Mouse (Mus musculus) kidney, postnatal 10 days (tissue): Measurements from ENCODE around the gene Tbx15.

Experiments used
- DNase-seq: peaks from one replicate; pipeline ENCODE4 v3.0.0; 2021; ENCODE audit warnings: mixed read lengths

The Tbx15 gene

DNA sequence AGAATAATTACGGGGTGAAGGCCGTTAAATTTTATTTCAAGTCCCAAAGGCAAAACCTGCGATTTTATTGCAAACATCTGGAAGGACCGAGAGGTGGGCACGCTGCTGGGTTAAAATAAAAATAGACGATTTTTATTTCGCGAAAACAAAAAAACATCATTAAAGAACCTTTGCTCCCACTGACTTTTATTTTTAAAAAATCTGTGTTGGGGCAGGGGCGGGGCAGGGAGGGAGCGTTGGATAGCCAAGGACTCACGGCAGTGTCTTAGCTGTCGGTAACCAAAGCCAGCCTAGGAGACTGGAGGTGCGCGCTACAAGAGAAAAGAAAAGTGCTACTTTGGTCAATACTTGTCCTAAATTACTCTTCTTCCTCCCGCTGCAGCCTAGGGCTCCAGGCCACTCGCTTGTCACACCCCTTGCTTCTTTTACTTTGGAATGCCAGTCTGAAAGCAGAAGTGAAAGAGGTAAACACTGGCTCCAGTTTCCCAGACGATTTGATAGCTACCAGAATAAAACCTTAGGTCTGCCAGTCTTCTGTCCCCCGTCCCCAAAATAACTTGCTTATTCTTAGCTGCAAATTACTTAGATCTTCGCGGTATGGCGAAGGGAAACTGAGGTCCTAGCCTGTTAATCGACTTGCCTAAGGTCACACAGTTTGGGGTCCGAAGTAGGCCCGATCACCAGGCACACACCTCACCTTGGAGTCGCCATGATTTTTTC lies 8.8 kb downstream of the Tbx15 start:
- DNase-seq = no peak

GRCm38 (mm10) chr3:99249551-99249870 lies 9.3 kb downstream of the Tbx15 start:
- DNase-seq = no peak

- no peak for DNase-seq
Observed at GRCm38 (mm10) chr3:99249906-99250305, 9.7 kb downstream of the Tbx15 start.

- DNase-seq = no peak
Observed at GRCm38 (mm10) chr3:99251271-99252165, 11.3 kb downstream of the Tbx15 start.

GRCm38 (mm10) chr3:99252461-99253091 lies 12.4 kb downstream of the Tbx15 start:
- no peak for DNase-seq

GRCm38 (mm10) chr3:99253092-99253488 lies 12.9 kb downstream of the Tbx15 start:
- no peak for DNase-seq

GRCm38 (mm10) chr3:99253497-99254451 lies 13.6 kb downstream of the Tbx15 start:
- peak; percentile 47 for DNase-seq

- DNase-seq = no peak
Observed at GRCm38 (mm10) chr3:99254559-99255151, 14.5 kb downstream of the Tbx15 start.

GRCm38 (mm10) chr3:99255411-99256365 lies 15.5 kb downstream of the Tbx15 start:
- no peak for DNase-seq

- no peak for DNase-seq
Observed at GRCm38 (mm10) chr3:99256366-99256750, 16.2 kb downstream of the Tbx15 start.

- DNase-seq = no peak
Observed at GRCm38 (mm10) chr3:99256766-99257165, 16.6 kb downstream of the Tbx15 start.

- no peak for DNase-seq
Observed at GRCm38 (mm10) chr3:99257586-99258577, 17.7 kb downstream of the Tbx15 start.

DNA sequence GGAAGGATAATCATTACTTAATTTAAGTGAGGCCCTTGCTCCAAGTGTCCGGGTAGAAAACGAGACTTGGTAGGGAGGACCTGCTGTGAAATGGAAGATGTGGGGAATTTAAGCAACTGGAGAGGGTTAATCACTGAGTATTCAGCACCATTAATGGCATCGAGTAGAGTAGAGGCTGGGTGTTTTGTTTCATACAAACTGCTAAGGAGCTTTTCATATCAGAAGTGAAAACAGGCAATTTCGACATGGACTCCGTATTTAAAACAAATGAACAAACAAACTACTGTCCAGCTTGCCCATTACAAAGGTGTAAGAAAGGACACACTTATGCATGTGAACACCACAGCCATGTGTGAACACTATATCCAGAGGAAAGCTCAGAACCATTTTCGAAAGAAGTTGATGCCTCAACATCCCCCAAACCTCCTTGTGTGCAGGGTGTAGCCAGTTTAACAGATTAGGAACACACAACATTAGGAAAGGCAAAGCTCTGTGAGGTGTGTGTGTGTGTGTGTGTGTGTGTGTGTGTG lies 19.6 kb downstream of the Tbx15 start:
- DNase-seq = no peak

DNA sequence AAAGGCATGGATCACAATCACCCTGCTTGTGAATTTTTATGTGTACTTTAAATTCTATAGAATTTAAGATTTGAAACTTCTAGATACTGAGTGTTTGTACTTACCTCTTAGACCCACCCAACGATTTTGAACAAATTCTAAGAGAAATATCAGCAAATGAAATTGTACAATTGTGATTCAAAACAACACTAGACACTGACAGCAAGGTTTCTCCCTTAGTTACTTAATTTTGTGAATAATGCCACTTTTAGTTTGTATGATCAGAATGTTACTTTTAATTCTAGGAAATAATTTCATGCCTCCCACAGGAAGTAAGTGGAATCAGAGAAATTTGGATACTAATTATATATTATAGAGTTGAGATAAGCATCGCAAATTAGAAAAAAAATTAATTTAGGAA lies 20.2 kb downstream of the Tbx15 start:
- DNase-seq = no peak

- DNase-seq = no peak
Observed at GRCm38 (mm10) chr3:99261371-99261791, 21.2 kb downstream of the Tbx15 start.

DNA sequence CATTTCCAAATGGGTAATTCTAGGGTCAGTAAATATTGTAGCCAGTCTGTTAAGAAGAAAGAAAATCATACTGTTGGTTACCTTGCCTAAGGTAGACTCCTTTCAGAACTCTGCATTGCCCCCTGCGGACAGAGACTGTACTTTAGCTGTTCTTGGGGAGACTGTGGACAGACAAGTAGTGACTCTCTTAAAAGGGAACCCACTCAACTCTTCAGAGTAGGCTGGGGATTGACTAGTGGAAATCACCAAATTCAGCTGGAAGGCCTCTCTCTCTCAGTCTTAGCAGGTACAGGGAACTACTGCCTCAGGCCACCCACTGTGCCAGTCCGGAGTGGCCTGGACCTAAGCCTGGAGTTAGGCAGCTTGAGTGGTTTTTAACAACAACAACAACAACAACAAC lies 21.8 kb downstream of the Tbx15 start:
- DNase-seq = no peak

DNA sequence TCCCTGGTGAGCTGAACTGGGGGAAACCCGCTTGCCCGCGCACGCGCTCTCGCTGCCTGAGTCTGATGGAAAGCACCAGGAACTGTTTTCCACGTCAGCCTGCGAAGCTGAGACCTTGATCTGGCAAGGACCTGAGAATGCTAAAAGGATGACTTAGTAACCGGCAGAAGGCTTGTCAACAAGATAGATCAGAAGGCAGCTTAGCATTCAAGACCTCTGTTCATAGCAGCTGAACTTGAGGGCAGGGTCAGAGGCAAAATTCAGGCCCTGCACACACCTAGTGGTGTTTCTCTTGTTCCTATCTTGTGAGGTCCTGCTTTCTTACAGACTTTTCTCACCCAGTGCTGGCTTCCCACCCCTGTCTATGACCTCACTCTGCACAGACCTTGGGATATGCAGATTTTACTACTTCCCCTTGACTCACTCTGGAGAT lies 23.3 kb downstream of the Tbx15 start:
- no peak for DNase-seq

GRCm38 (mm10) chr3:99264695-99265094 lies 24.5 kb downstream of the Tbx15 start:
- no peak for DNase-seq

GRCm38 (mm10) chr3:99266752-99267303 lies 26.6 kb downstream of the Tbx15 start:
- DNase-seq = no peak
